ENCODE assay signal across 14 mouse cellular contexts in genomic region chr19:46639496-46639895, GRCm38 (mm10). TPM values are rescaled to one million over a fixed set of nuclear protein-coding genes. Genes with fewer than 3 reads are reported as not detected.
DNase-seq lines count a peak whose midpoint lies in the region; ATAC-seq and TF ChIP-seq lines count a peak whose summit lies in the region.
"Had no signal": no experiment of that assay in that cellular context is flagged by ENCODE, and none has a peak within 500 bp of the region (broad histone marks: within the 10 kb centered on the region; RNA-seq: fewer than 3 reads in every experiment).

No protein-coding gene starts in this region.

- 61% methylated on average over 14 of the region's 14 CpGs for WGBS in embryonic facial prominence, embryonic 14.5 days
- WGBS in limb, embryonic 12.5 days, result 45% methylated on average over 14 of the region's 14 CpGs

- peak overlapping the region; percentile 50 for H3K4me3 ChIP-seq in gastrocnemius, adult 2 months
- H3K4me3 ChIP-seq in layer of hippocampus, adult 2 months, result no peak overlapping the region
- H3K4me3 ChIP-seq in embryonic facial prominence, embryonic 14.5 days (ENCODE audit: low read depth, low read length), result no peak overlapping the region
- H3K4me3 ChIP-seq in limb, embryonic 12.5 days (replicated peaks), result no peak overlapping the region

- peaks cover 11% of the 10 kb centered on the region; the same call in 1 of the 2 replicates for H3K36me3 ChIP-seq in embryonic facial prominence, embryonic 14.5 days (ENCODE audit: control insufficient read depth, insufficient read depth, low read length)
- peaks cover 17% of the 10 kb centered on the region for H3K36me3 ChIP-seq in limb, embryonic 12.5 days

- peaks cover 65% of the 10 kb centered on the region for H3K4me1 ChIP-seq in embryonic facial prominence, embryonic 14.5 days (ENCODE audit: control insufficient read depth, insufficient read depth, low read length)
- H3K4me1 ChIP-seq in limb, embryonic 12.5 days (replicated peaks), result peaks cover 85% of the 10 kb centered on the region

- H3K27ac ChIP-seq in gastrocnemius, adult 2 months, result peak overlapping the region; percentile 95
- H3K27ac ChIP-seq in layer of hippocampus, adult 2 months, result peak overlapping the region; percentile 3; the same call in 1 of the 2 replicates
- H3K27ac ChIP-seq in embryonic facial prominence, embryonic 14.5 days (replicated peaks; ENCODE audit: low read depth, low read length), result peak overlapping the region; percentile 75
- H3K27ac ChIP-seq in limb, embryonic 12.5 days, result peak overlapping the region; percentile 78
- H3K27ac ChIP-seq: hindbrain, postnatal 0 days had no signal

- peak; percentile 61 for DNase-seq in gastrocnemius, adult 2 months
- no peak for DNase-seq in gastrocnemius, postnatal 10 days
- no peak for DNase-seq in layer of hippocampus, adult 2 months (ENCODE audit: low spot score in 2 of 2)
- no peak for DNase-seq in layer of hippocampus, adult 11-12 months (ENCODE audit: low spot score)
- no peak for DNase-seq in embryonic facial prominence, embryonic 14.5 days (ENCODE audit: low spot score)
- DNase-seq in left cerebral cortex, adult 11 months (ENCODE audit: low spot score), result no peak
- DNase-seq in cerebellum, adult 9-11 months, result no peak
- DNase-seq: gastrocnemius, postnatal 25 days had no signal

- no peaks in the 10 kb centered on the region for H3K27me3 ChIP-seq in embryonic facial prominence, embryonic 14.5 days (replicated peaks; ENCODE audit: control insufficient read depth, insufficient read depth, low read length)
- H3K27me3 ChIP-seq in limb, embryonic 12.5 days, result no peaks in the 10 kb centered on the region

- TF ChIP-seq CTCF in gastrocnemius, adult 2 months (IDR thresholded peaks at IDR 0.05), result no peak
- TF ChIP-seq CTCF in layer of hippocampus, adult 2 months (conservative IDR thresholded peaks at IDR 0.05), result no peak

- intact Hi-C loops in gastrocnemius, adult 2 months (cut with DNase I), result no loop called here

- no peak overlapping the region for H3K4me2 ChIP-seq in embryonic facial prominence, embryonic 14.5 days (ENCODE audit: low read depth, low read length)
- 0 out of 2 replicates have a peak overlapping the region, but pooled peaks have one; percentile 6 for H3K4me2 ChIP-seq in limb, embryonic 12.5 days

- ATAC-seq in embryonic facial prominence, embryonic 14.5 days (ENCODE audit: low read depth), result no peak
- ATAC-seq in limb, embryonic 12.5 days (ENCODE audit: insufficient number of reproducible peaks, insufficient read depth, low FRiP score, low TSS enrichment, low read depth), result no peak
- ATAC-seq: hindbrain, postnatal 0 days had no signal

- H3K9ac ChIP-seq in embryonic facial prominence, embryonic 14.5 days (ENCODE audit: low read depth, low read length), result no peak overlapping the region
- H3K9ac ChIP-seq in limb, embryonic 12.5 days (replicated peaks), result no peak overlapping the region

- H3K9me3 ChIP-seq in embryonic facial prominence, embryonic 14.5 days (ENCODE audit: control insufficient read depth, low read length), result no peaks in the 10 kb centered on the region
- no peaks in the 10 kb centered on the region for H3K9me3 ChIP-seq in limb, embryonic 12.5 days
- H3K9me3 ChIP-seq: G1E had no signal

RNA-seq across cellular contexts. Expression of gene Cyp17a1, which starts 33.5 kb away (rescaled TPM):
- total RNA-seq in gastrocnemius, adult 2 months (2021), result not detected
- total RNA-seq in gastrocnemius, postnatal 10 days (2021), result not detected
- total RNA-seq in layer of hippocampus, adult 2 months (2021), result not detected
- 0.33 and 0.87 TPM in 2 replicates for polyA plus RNA-seq in embryonic facial prominence, embryonic 14.5 days (2014; fragmentation: Nextera tagmentation; extraction: Ambion mirVana)
- 0.15 TPM in 1 of 2 replicates, not detected in the other for polyA plus RNA-seq in limb, embryonic 12.5 days (2016; fragmentation: Nextera tagmentation; extraction: Ambion mirVana)
- total RNA-seq: gastrocnemius, postnatal 25 days; hindbrain, postnatal 0 days; layer of hippocampus, postnatal 25 days; megakaryocyte progenitor cell, adult 5-6 weeks had no signal
- polyA plus RNA-seq: cortical plate, adult 2 months; G1E; hindbrain, postnatal 0 days had no signal

RNA-seq across cellular contexts. Expression of gene Wbp1l, which starts 40.6 kb away (rescaled TPM):
- total RNA-seq in gastrocnemius, adult 2 months (2021), result 100 to 1,000 TPM in 1 of 2 experiments, 10 to 100 TPM in 1; 65.4 to 101 TPM
- total RNA-seq in gastrocnemius, postnatal 10 days (2021), result 10 to 100 TPM; 38.3 to 41.6 TPM
- 10 to 100 TPM; 33.5 to 38.0 TPM for total RNA-seq in layer of hippocampus, adult 2 months (2021)
- 37.7 and 42.6 TPM in 2 replicates for polyA plus RNA-seq in embryonic facial prominence, embryonic 14.5 days (2014; fragmentation: Nextera tagmentation; extraction: Ambion mirVana)
- 48.3 and 48.6 TPM in 2 replicates for polyA plus RNA-seq in limb, embryonic 12.5 days (2016; fragmentation: Nextera tagmentation; extraction: Ambion mirVana)

RNA-seq across cellular contexts. Expression of gene Borcs7, which starts 50.2 kb away (rescaled TPM):
- 10 to 100 TPM; 12.1 to 12.2 TPM for total RNA-seq in gastrocnemius, adult 2 months (2021)
- 10 to 100 TPM; 14.6 to 16.9 TPM for total RNA-seq in gastrocnemius, postnatal 10 days (2021)
- total RNA-seq in layer of hippocampus, adult 2 months (2021), result 10 to 100 TPM; 22.8 TPM
- polyA plus RNA-seq in embryonic facial prominence, embryonic 14.5 days (2014; fragmentation: Nextera tagmentation; extraction: Ambion mirVana), result 13.9 and 14.3 TPM in 2 replicates
- 15.8 and 16.9 TPM in 2 replicates for polyA plus RNA-seq in limb, embryonic 12.5 days (2016; fragmentation: Nextera tagmentation; extraction: Ambion mirVana)

Comparison
In these comparisons a context has a peak if more than half of its experiments do, and no peak if none do; other contexts are left out.
1. H3K27ac ChIP-seq: peak in every context shown above with its lines; median percentile 95 in gastrocnemius, adult 2 months; 78 in limb, embryonic 12.5 days; 75 in embryonic facial prominence, embryonic 14.5 days; 3 in layer of hippocampus, adult 2 months.